ENCODE assay signal across 8 mouse cellular contexts in the genomic region with DNA sequence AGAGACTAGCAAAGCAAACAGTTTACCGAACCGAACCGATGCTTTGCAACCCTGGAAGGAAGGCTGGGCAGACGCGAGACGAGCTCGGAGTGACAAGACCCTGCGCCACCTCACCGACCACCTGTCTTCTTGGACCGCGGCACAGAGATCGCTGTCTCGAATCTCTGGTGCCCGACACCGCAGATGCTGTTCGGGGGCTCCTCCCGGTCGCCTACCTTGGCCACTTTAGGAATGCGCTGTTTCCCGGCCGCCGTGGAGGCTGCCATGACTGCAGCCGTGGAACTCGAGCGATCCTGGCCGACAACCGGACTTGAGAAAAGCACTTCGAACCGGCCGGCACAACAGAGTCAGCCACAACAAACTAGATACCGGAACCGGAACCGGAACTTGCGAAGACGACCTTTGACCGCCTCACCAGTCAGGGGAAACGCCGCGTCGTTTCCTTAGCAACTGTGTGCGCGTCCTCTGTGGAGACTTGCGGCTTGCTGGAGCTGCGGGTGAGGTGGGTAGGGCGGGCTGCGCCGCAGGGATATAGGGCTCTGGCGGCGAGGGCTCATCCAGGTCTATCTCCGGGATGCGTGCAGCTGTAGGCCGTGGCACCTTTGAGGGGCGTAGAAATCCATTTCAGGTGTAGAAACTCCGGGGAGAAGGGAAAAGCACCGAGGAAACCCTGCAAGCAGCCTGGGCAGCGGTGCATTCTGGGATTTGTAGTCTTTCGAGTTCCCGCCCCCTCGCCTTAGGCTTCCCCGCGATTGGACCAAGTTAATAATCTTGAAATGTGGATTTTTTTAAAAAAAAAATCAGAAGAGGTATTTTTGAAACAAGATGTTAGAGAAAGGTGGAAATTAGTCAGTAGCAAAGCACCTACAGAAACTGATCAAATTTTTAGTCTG. TPM values are rescaled to one million over a fixed set of nuclear protein-coding genes. Genes with fewer than 3 reads are reported as not detected.
A peak's percentile ranks its signal among the peaks of the same experiment; 100 is the strongest.
DNase-seq lines count a peak whose midpoint lies in the region; ATAC-seq and TF ChIP-seq lines count a peak whose summit lies in the region.

Cfap61 (plus strand) TSS at position 446 of the 893 bp plus-strand sequence.
Crnkl1 (minus strand) TSS at position 676 of the 893 bp plus-strand sequence.

- H3K9ac ChIP-seq in hindbrain, embryonic 13.5 days = peak within 1 kb of the TSS; percentile 71

- under 1% methylated on average over 61 of the region's 61 CpGs for WGBS in hindbrain, embryonic 13.5 days

- in situ Hi-C loops in Patski (cut with MboI; ENCODE audit: low pct_unique_long_range_greater_than_20kb) = no loop called here

- POLR2A ChIA-PET in Patski (lab: Charles Lee) = interaction anchor here (0.7 kb wide), 2 partner anchors 12 to 432 kb away, joined by 4 to 5 read pairs; no protein-coding TSS in a partner anchor

- peak; percentile 97 for ATAC-seq in Patski
- peak; percentile 99 for ATAC-seq in hindbrain, embryonic 13.5 days (ENCODE audit: low FRiP score)

- H3K27me3 ChIP-seq in Patski = peaks cover 19% of the 10 kb centered on the region
- no peaks in the 10 kb centered on the region for H3K27me3 ChIP-seq in hindbrain, embryonic 13.5 days

- H3K27ac ChIP-seq in hindbrain, embryonic 13.5 days = no peak within 1 kb of the TSS; the same call in 1 of the 2 replicates

- CTCF ChIA-PET in Patski (lab: Charles Lee) = interaction anchor here (1.8 kb wide), 1 partner anchor 14 kb away, joined by 5 read pairs; no protein-coding TSS in a partner anchor

- H3K4me2 ChIP-seq in hindbrain, embryonic 13.5 days = peak within 1 kb of the TSS; percentile 90

- no peak for TF ChIP-seq CTCF in Patski (IDR thresholded peaks at IDR 0.05)

- peak; percentile 65 for DNase-seq in Patski (ENCODE audit: low read depth, low spot score)
- peak; percentile 94 to 96 for DNase-seq in cerebellum, postnatal 14 days
- peak; percentile 91 to 92 for DNase-seq in frontal cortex, postnatal 14 days (ENCODE audit: low spot score in 2 of 2)
- peak; percentile 84 to 87 for DNase-seq in layer of hippocampus, postnatal 25 days (ENCODE audit: extremely low spot score in 1 of 2, low spot score in 1 of 2)
- DNase-seq in lung, postnatal 25 days (ENCODE audit: low spot score) = peak; percentile 96
- DNase-seq in retina, embryonic 14.5 days (ENCODE audit: low spot score) = peak; percentile 96
- DNase-seq in thymus, postnatal 4 days = peak; percentile 93

- no peaks in the 10 kb centered on the region for H3K9me3 ChIP-seq in hindbrain, embryonic 13.5 days

- peaks cover 10% of the 10 kb centered on the region for H3K4me1 ChIP-seq in hindbrain, embryonic 13.5 days (replicated peaks)

- H3K4me3 ChIP-seq in hindbrain, embryonic 13.5 days = peak within 1 kb of the TSS; percentile 86

- peaks cover 25% of the 10 kb centered on the region for H3K36me3 ChIP-seq in hindbrain, embryonic 13.5 days

RNA-seq across cellular contexts. Expression of gene Cfap61, which starts in this region (rescaled TPM):
- polyA plus RNA-seq in Patski (2021) = 0.64 TPM
- polyA plus RNA-seq in hindbrain, embryonic 13.5 days (2015; fragmentation: Nextera tagmentation; extraction: Ambion mirVana) = 2.1 and 3.8 TPM in 2 replicates
- 1 to 10 TPM; 2.5 to 4.9 TPM for total RNA-seq in layer of hippocampus, postnatal 25 days (2021)

RNA-seq across cellular contexts. Expression of gene Crnkl1, which starts in this region (rescaled TPM):
- polyA plus RNA-seq in Patski (2021) = 26.1 TPM
- 30.2 and 30.5 TPM in 2 replicates for polyA plus RNA-seq in hindbrain, embryonic 13.5 days (2015; fragmentation: Nextera tagmentation; extraction: Ambion mirVana)
- 10 to 100 TPM; 18.8 to 21.3 TPM for total RNA-seq in layer of hippocampus, postnatal 25 days (2021)
